Mouse (Mus musculus): ENCODE data around the gene Mageh1.
"Not testable (repeated sequence)": the region's sequence is repeated elsewhere in the genome, so short reads cannot be mapped to it uniquely, and the experiment has no call there.

Gene Mageh1

GRCm38 (mm10) chrX:153037087-153037971, at the start of gene Mageh1:
Gene Mageh1, minus strand, starts transcription at chrX:153037575.
- DNase-seq (ENCODE audit: low read depth, low spot score) = no peak

GRCm38 (mm10) chrX:153037972-153038744, 783 bp upstream of the Mageh1 start:
- not testable (repeated sequence) for DNase-seq (ENCODE audit: low read depth, low spot score)

GRCm38 (mm10) chrX:153031547-153031946, 5.8 kb downstream of the Mageh1 start:
- not testable (repeated sequence) for DNase-seq (ENCODE audit: low read depth, low spot score)

- not testable (repeated sequence) for DNase-seq (ENCODE audit: low read depth, low spot score)
Measured at GRCm38 (mm10) chrX:153025709-153026108, 11.7 kb downstream of the Mageh1 start.

GRCm38 (mm10) chrX:153025255-153025654, 12.1 kb downstream of the Mageh1 start:
- DNase-seq (ENCODE audit: low read depth, low spot score) = not testable (repeated sequence)

- no peak for DNase-seq (ENCODE audit: low read depth, low spot score)
Measured at GRCm38 (mm10) chrX:153007685-153008047, 29.7 kb downstream of the Mageh1 start.

- peak; percentile 13 for DNase-seq (ENCODE audit: low read depth, low spot score)
Measured at GRCm38 (mm10) chrX:153007021-153007684, 30.2 kb downstream of the Mageh1 start.

GRCm38 (mm10) chrX:153006387-153006841, 31.0 kb downstream of the Mageh1 start, which contains the start of gene Usp51:
Gene Usp51, plus strand, starts transcription at chrX:153006469.
- no peak for DNase-seq (ENCODE audit: low read depth, low spot score)

GRCm38 (mm10) chrX:152996105-152996504, 41.3 kb downstream of the Mageh1 start:
- DNase-seq (ENCODE audit: low read depth, low spot score) = not testable (repeated sequence)

- not testable (repeated sequence) for DNase-seq (ENCODE audit: low read depth, low spot score)
Measured at GRCm38 (mm10) chrX:152989852-152990251, 47.5 kb downstream of the Mageh1 start.
